Comparison of ENCODE assay signal across 8 mouse cellular contexts in genomic region chr8:71595862-71596261, GRCm38 (mm10). TPM values are rescaled to one million over a fixed set of nuclear protein-coding genes. Genes with fewer than 3 reads are reported as not detected.
DNase-seq lines count a peak whose midpoint lies in the region; ATAC-seq and TF ChIP-seq lines count a peak whose summit lies in the region.

No protein-coding gene starts in this region.

- TF ChIP-seq CTCF in cortical plate, adult 2 months (IDR thresholded peaks at IDR 0.05; ENCODE audit: extremely low read depth, insufficient read depth, low read length): peak; percentile 93

- no peaks in the 10 kb centered on the region for H3K27me3 ChIP-seq in intestine, embryonic 15.5 days (replicated peaks)
- peaks cover 23% of the 10 kb centered on the region for H3K27me3 ChIP-seq in midbrain, embryonic 10.5 days (ENCODE audit: low read depth, poor library complexity, severe bottlenecking)

- 10% methylated on average over 27 of the region's 27 CpGs for WGBS in intestine, embryonic 15.5 days
- 7% methylated on average over 27 of the region's 27 CpGs for WGBS in midbrain, embryonic 10.5 days

- intact Hi-C loops in left cerebral cortex, postnatal 14 days (cut with DNase I): no loop called here

- no peaks in the 10 kb centered on the region for H3K9me3 ChIP-seq in intestine, embryonic 15.5 days
- H3K9me3 ChIP-seq in midbrain, embryonic 10.5 days (replicated peaks): no peaks in the 10 kb centered on the region

- H3K4me1 ChIP-seq in cortical plate, adult 2 months (ENCODE audit: control insufficient read depth, insufficient read depth, low read length): peaks cover 3% of the 10 kb centered on the region
- H3K4me1 ChIP-seq in intestine, embryonic 15.5 days (replicated peaks): peaks cover 27% of the 10 kb centered on the region
- H3K4me1 ChIP-seq in midbrain, embryonic 10.5 days: peaks cover 43% of the 10 kb centered on the region

- H3K27ac ChIP-seq in cortical plate, adult 2 months (ENCODE audit: insufficient read depth, low read length): no peak overlapping the region
- H3K27ac ChIP-seq in intestine, embryonic 15.5 days: no peak overlapping the region
- H3K27ac ChIP-seq in midbrain, embryonic 10.5 days (replicated peaks): 0 out of 2 replicates have a peak overlapping the region, but pooled peaks have one; percentile 9

- H3K36me3 ChIP-seq in intestine, embryonic 15.5 days: no peaks in the 10 kb centered on the region
- H3K36me3 ChIP-seq in midbrain, embryonic 10.5 days: peaks cover 33% of the 10 kb centered on the region

- no peak overlapping the region for H3K9ac ChIP-seq in intestine, embryonic 15.5 days

- peak; percentile 36; the same call in 1 of the 2 replicates for TF ChIP-seq POLR2A in cortical plate, adult 2 months (IDR thresholded peaks at IDR 0.05; ENCODE audit: extremely low read depth, insufficient read depth, low read length)

- H3K4me2 ChIP-seq in intestine, embryonic 15.5 days (replicated peaks): 0 out of 2 replicates have a peak overlapping the region, but pooled peaks have one; percentile 11

- H3K4me3 ChIP-seq in cortical plate, adult 2 months (ENCODE audit: insufficient read depth, low read length): peak overlapping the region; percentile 13
- no peak overlapping the region for H3K4me3 ChIP-seq in intestine, embryonic 15.5 days (replicated peaks)
- H3K4me3 ChIP-seq in midbrain, embryonic 10.5 days: peak overlapping the region; percentile 18; the same call in 1 of the 2 replicates

- peak; percentile 65 for DNase-seq in adipocyte (ENCODE audit: low spot score)
- peak; percentile 97 for DNase-seq in gastrocnemius, postnatal 10 days
- DNase-seq in left cerebral cortex, postnatal 14 days (ENCODE audit: low spot score in 2 of 2): peak; percentile 91
- DNase-seq in midbrain, embryonic 10.5 days (ENCODE audit: low spot score): peak; percentile 87
- DNase-seq in right cerebral cortex, postnatal 25 days: peak; percentile 87
- DNase-seq in urinary bladder, postnatal 25 days (ENCODE audit: low spot score): peak; percentile 94

- peak; percentile 22; the same call in 1 of the 2 replicates for ATAC-seq in intestine, embryonic 15.5 days

RNA-seq across cellular contexts. Expression of gene Fam129c, which starts 1.6 kb away (rescaled TPM):
- 2.8 and 3.4 TPM in 2 replicates for polyA plus RNA-seq in cortical plate, adult 2 months (2012; rRNA removed)
- 1 to 10 TPM in 1 of 2 experiments, under 1 TPM in 1; 0.40 to 3.3 TPM for total RNA-seq in gastrocnemius, postnatal 10 days (2021)
- 2.9 and 3.6 TPM in 2 replicates for polyA plus RNA-seq in intestine, embryonic 15.5 days (2015; fragmentation: Nextera tagmentation; extraction: Ambion mirVana)
- 1 to 10 TPM; 3.3 TPM for total RNA-seq in left cerebral cortex, postnatal 14 days (2021)
- polyA plus RNA-seq in midbrain, embryonic 10.5 days (2016; fragmentation: Nextera tagmentation; extraction: Ambion mirVana): 4.5 and 5.4 TPM in 2 replicates

RNA-seq across cellular contexts. Expression of gene Pgls, which starts 3.9 kb away (rescaled TPM):
- 34.3 and 35.4 TPM in 2 replicates for polyA plus RNA-seq in cortical plate, adult 2 months (2012; rRNA removed)
- total RNA-seq in gastrocnemius, postnatal 10 days (2021): 10 to 100 TPM; 49.3 to 54.5 TPM
- polyA plus RNA-seq in intestine, embryonic 15.5 days (2015; fragmentation: Nextera tagmentation; extraction: Ambion mirVana): 241 and 243 TPM in 2 replicates
- total RNA-seq in left cerebral cortex, postnatal 14 days (2021): 10 to 100 TPM; 54.4 to 55.4 TPM
- 248 and 261 TPM in 2 replicates for polyA plus RNA-seq in midbrain, embryonic 10.5 days (2016; fragmentation: Nextera tagmentation; extraction: Ambion mirVana)

RNA-seq across cellular contexts. Expression of gene Colgalt1, which starts 14.9 kb away (rescaled TPM):
- 100 and 104 TPM in 2 replicates for polyA plus RNA-seq in cortical plate, adult 2 months (2012; rRNA removed)
- 10 to 100 TPM; 43.3 to 56.1 TPM for total RNA-seq in gastrocnemius, postnatal 10 days (2021)
- 70.8 and 73.5 TPM in 2 replicates for polyA plus RNA-seq in intestine, embryonic 15.5 days (2015; fragmentation: Nextera tagmentation; extraction: Ambion mirVana)
- total RNA-seq in left cerebral cortex, postnatal 14 days (2021): 10 to 100 TPM; 59.4 to 64.7 TPM
- 51.2 and 52.8 TPM in 2 replicates for polyA plus RNA-seq in midbrain, embryonic 10.5 days (2016; fragmentation: Nextera tagmentation; extraction: Ambion mirVana)

RNA-seq across cellular contexts. Expression of gene Slc27a1, which starts 27.2 kb away (rescaled TPM):
- 146 and 167 TPM in 2 replicates for polyA plus RNA-seq in cortical plate, adult 2 months (2012; rRNA removed)
- total RNA-seq in gastrocnemius, postnatal 10 days (2021): 10 to 100 TPM; 39.7 to 41.1 TPM
- polyA plus RNA-seq in intestine, embryonic 15.5 days (2015; fragmentation: Nextera tagmentation; extraction: Ambion mirVana): 23.3 and 25.1 TPM in 2 replicates
- 10 to 100 TPM; 82.0 to 84.3 TPM for total RNA-seq in left cerebral cortex, postnatal 14 days (2021)
- 21.5 and 27.0 TPM in 2 replicates for polyA plus RNA-seq in midbrain, embryonic 10.5 days (2016; fragmentation: Nextera tagmentation; extraction: Ambion mirVana)

RNA-seq across cellular contexts. Expression of gene Nxnl1, which starts 29.5 kb away (rescaled TPM):
- 0.04 and 0.08 TPM in 2 replicates for polyA plus RNA-seq in cortical plate, adult 2 months (2012; rRNA removed)
- total RNA-seq in gastrocnemius, postnatal 10 days (2021): under 1 TPM in 1 of 2 experiments, not detected in 1; 0.14 TPM
- polyA plus RNA-seq in intestine, embryonic 15.5 days (2015; fragmentation: Nextera tagmentation; extraction: Ambion mirVana): 0.06 TPM in 1 of 2 replicates, not detected in the other
- under 1 TPM in 1 of 2 experiments, not detected in 1; 0.15 TPM for total RNA-seq in left cerebral cortex, postnatal 14 days (2021)
- not detected in 2 replicates for polyA plus RNA-seq in midbrain, embryonic 10.5 days (2016; fragmentation: Nextera tagmentation; extraction: Ambion mirVana)
